Mouse (Mus musculus): ENCODE data around the gene Serpina9. TPM values are rescaled to one million over a fixed set of nuclear protein-coding genes. Genes with fewer than 3 reads are reported as not detected.
A peak's percentile ranks its signal among the peaks of the same experiment; 100 is the strongest.

The Serpina9 gene
- polyA plus RNA-seq, 1 experiment from 2014 or later = not detected

DNA sequence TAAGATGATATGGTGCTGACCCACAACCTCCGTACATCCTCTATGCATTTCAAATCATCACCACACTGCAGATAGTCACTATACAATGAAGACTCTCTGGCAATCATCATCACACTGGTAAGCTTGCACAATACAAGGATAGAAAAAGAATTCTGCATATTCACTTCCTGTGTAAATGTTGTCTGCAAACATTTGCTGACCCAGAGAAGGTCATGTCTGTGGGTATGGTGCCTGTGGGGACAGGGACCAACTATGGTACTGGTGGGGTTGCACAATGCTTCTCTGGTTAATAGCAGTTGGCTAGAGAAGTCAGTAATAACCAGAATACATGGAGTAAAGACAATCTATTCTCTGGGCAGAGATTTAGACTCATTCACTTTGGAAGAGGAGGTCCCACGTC, 29.2 kb upstream of the Serpina9 start:
- Histone ChIP-seq H3K27me3 (ENCODE audit: control insufficient read depth, insufficient read depth, low read length) (no peaks in the 10 kb centered on the region), H3K27ac (ENCODE audit: low read depth, low read length) (no peak overlapping the region), H3K9ac (ENCODE audit: low read length) (no peak overlapping the region), H3K4me1 (replicated peaks; ENCODE audit: control insufficient read depth, insufficient read depth, low read length) (no peaks in the 10 kb centered on the region), H3K4me3 (ENCODE audit: low read depth, low read length) (no peak overlapping the region), H3K9me3 (ENCODE audit: control insufficient read depth, low read length) (no peaks in the 10 kb centered on the region), H3K4me2 (ENCODE audit: low read depth, low read length, severe bottlenecking) (no peak overlapping the region), H3K36me3 (ENCODE audit: control insufficient read depth, insufficient read depth, low read length) (no peaks in the 10 kb centered on the region)
- DNase-seq (ENCODE audit: low spot score) (no peak), ATAC-seq (replicated peaks; ENCODE audit: low FRiP score) (no peak)
- 89% methylated on average over 2 of the region's 2 CpGs for WGBS

DNA sequence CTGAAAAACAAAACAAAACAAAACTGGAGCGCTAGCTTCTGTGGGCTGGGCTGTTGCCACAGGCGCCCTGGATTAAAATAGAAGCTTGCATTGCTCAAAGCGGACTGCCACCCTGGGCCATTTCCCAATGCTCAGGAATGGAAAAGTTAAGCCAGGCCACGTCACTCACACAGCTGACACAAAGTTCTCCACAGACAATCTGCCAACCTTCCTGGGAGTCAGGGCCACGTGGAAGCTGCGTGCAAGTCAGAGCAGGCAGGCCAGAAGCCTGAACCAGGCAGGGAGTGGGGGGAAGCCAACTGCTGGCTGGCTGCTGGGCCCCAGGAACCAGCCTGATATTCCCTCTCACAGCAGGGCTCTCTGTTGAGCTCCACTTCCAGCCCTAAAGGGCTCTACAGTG, 27.8 kb upstream of the Serpina9 start:
- no peaks in the 10 kb centered on the region for H3K4me1 ChIP-seq (replicated peaks; ENCODE audit: control insufficient read depth, insufficient read depth, low read length)
- H3K36me3 ChIP-seq (ENCODE audit: control insufficient read depth, insufficient read depth, low read length) = no peaks in the 10 kb centered on the region
- no peaks in the 10 kb centered on the region for H3K27me3 ChIP-seq (ENCODE audit: control insufficient read depth, insufficient read depth, low read length)
- H3K4me3 ChIP-seq (ENCODE audit: low read depth, low read length) = no peak overlapping the region
- ATAC-seq (replicated peaks; ENCODE audit: low FRiP score) (no peak), DNase-seq (ENCODE audit: low spot score) (no peak)
- no peak overlapping the region for H3K9ac ChIP-seq (ENCODE audit: low read length)
- no peak overlapping the region for H3K4me2 ChIP-seq (ENCODE audit: low read depth, low read length, severe bottlenecking)
- 67% methylated on average over 6 of the region's 6 CpGs for WGBS
- H3K27ac ChIP-seq (ENCODE audit: low read depth, low read length) = no peak overlapping the region
- no peaks in the 10 kb centered on the region for H3K9me3 ChIP-seq (ENCODE audit: control insufficient read depth, low read length)

- H3K36me3 ChIP-seq (ENCODE audit: control insufficient read depth, insufficient read depth, low read length) = no peaks in the 10 kb centered on the region
- 92% methylated on average over 7 of the region's 7 CpGs for WGBS
- no peaks in the 10 kb centered on the region for H3K4me1 ChIP-seq (replicated peaks; ENCODE audit: control insufficient read depth, insufficient read depth, low read length)
- no peak overlapping the region for H3K4me3 ChIP-seq (ENCODE audit: low read depth, low read length)
- ATAC-seq (replicated peaks; ENCODE audit: low FRiP score) (no peak), DNase-seq (ENCODE audit: low spot score) (no peak)
- H3K27ac ChIP-seq (ENCODE audit: low read depth, low read length) = no peak overlapping the region
- H3K9ac ChIP-seq (ENCODE audit: low read length) = no peak overlapping the region
- no peak overlapping the region for H3K4me2 ChIP-seq (ENCODE audit: low read depth, low read length, severe bottlenecking)
- no peaks in the 10 kb centered on the region for H3K27me3 ChIP-seq (ENCODE audit: control insufficient read depth, insufficient read depth, low read length)
- no peaks in the 10 kb centered on the region for H3K9me3 ChIP-seq (ENCODE audit: control insufficient read depth, low read length)
Observed at GRCm38 (mm10) chr12:104038181-104038580, 24.6 kb upstream of the Serpina9 start.

GRCm38 (mm10) chr12:104033752-104034151, 20.2 kb upstream of the Serpina9 start:
- no peaks in the 10 kb centered on the region for H3K9me3 ChIP-seq (ENCODE audit: control insufficient read depth, low read length)
- no peaks in the 10 kb centered on the region for H3K4me1 ChIP-seq (replicated peaks; ENCODE audit: control insufficient read depth, insufficient read depth, low read length)
- no peak overlapping the region for H3K9ac ChIP-seq (ENCODE audit: low read length)
- H3K4me2 ChIP-seq (ENCODE audit: low read depth, low read length, severe bottlenecking) = no peak overlapping the region
- no peak overlapping the region for H3K4me3 ChIP-seq (ENCODE audit: low read depth, low read length)
- no peaks in the 10 kb centered on the region for H3K27me3 ChIP-seq (ENCODE audit: control insufficient read depth, insufficient read depth, low read length)
- 100% methylated on average over 1 of the region's 1 CpGs for WGBS
- H3K36me3 ChIP-seq (ENCODE audit: control insufficient read depth, insufficient read depth, low read length) = no peaks in the 10 kb centered on the region
- ATAC-seq (replicated peaks; ENCODE audit: low FRiP score) (no peak), DNase-seq (ENCODE audit: low spot score) (no peak)
- no peak overlapping the region for H3K27ac ChIP-seq (ENCODE audit: low read depth, low read length)

DNA sequence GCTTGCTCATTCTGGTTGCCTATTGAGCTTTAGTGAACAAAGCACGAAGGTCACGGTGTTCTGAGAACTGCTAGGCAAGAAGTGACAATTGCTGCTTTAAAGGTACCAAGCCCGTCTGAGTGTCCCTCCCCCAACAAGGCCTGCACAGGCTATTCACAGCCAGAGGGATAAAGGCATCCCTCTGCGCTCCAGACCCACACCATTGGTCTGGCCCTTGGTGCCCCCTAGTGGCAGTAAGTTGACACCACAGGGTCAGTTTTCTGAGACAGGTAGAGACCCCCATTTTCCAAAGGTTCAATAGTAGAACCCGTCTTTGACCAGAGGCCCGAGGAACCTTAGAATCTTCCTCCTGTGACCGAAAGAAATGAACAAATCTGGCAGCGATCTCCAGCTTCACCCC, 16.4 kb upstream of the Serpina9 start:
- Histone ChIP-seq H3K4me1 (replicated peaks; ENCODE audit: control insufficient read depth, insufficient read depth, low read length) (no peaks in the 10 kb centered on the region), H3K4me3 (ENCODE audit: low read depth, low read length) (no peak overlapping the region), H3K9ac (ENCODE audit: low read length) (no peak overlapping the region), H3K36me3 (ENCODE audit: control insufficient read depth, insufficient read depth, low read length) (no peaks in the 10 kb centered on the region), H3K4me2 (ENCODE audit: low read depth, low read length, severe bottlenecking) (no peak overlapping the region), H3K27ac (ENCODE audit: low read depth, low read length) (no peak overlapping the region), H3K27me3 (ENCODE audit: control insufficient read depth, insufficient read depth, low read length) (no peaks in the 10 kb centered on the region), H3K9me3 (ENCODE audit: control insufficient read depth, low read length) (no peaks in the 10 kb centered on the region)
- WGBS = 41% methylated on average over 8 of the region's 8 CpGs
- DNase-seq (ENCODE audit: low spot score) = no peak
- ATAC-seq (replicated peaks; ENCODE audit: low FRiP score) = peak; percentile 49; the same call in 1 of the 2 replicates

GRCm38 (mm10) chr12:104015280-104015679, 1.7 kb upstream of the Serpina9 start:
- no peaks in the 10 kb centered on the region for H3K4me1 ChIP-seq (replicated peaks; ENCODE audit: control insufficient read depth, insufficient read depth, low read length)
- whole genome bisulfite sequencing = 90% methylated on average over 3 of the region's 3 CpGs
- no peak overlapping the region for H3K9ac ChIP-seq (ENCODE audit: low read length)
- H3K27ac ChIP-seq (ENCODE audit: low read depth, low read length) = no peak overlapping the region
- no peak overlapping the region for H3K4me2 ChIP-seq (ENCODE audit: low read depth, low read length, severe bottlenecking)
- no peak overlapping the region for H3K4me3 ChIP-seq (ENCODE audit: low read depth, low read length)
- no peaks in the 10 kb centered on the region for H3K36me3 ChIP-seq (ENCODE audit: control insufficient read depth, insufficient read depth, low read length)
- no peaks in the 10 kb centered on the region for H3K9me3 ChIP-seq (ENCODE audit: control insufficient read depth, low read length)
- no peak for DNase-seq (ENCODE audit: low spot score)
- ATAC-seq (replicated peaks; ENCODE audit: low FRiP score) = no peak
- H3K27me3 ChIP-seq (ENCODE audit: control insufficient read depth, insufficient read depth, low read length) = no peaks in the 10 kb centered on the region

DNA sequence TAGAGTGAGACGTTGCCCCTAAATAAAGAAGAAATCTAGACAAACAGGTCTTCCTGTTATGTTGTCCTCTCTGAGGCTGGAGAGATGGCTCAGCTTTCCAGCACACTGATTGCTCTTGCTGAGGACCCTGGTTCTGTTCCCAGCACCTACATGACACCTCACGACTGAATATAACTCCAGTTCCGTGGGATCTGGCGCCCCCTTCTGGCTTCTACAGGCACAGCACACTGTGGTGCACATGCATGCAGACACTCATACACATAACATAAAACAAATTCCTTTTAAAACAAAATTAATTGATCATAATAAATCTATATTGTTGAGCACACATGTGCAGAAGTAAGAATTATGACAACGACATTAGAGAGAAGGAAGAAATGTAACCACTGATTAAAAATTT, 8.9 kb downstream of the Serpina9 start:
- Histone ChIP-seq H3K4me2 (ENCODE audit: low read depth, low read length, severe bottlenecking) (no peak overlapping the region), H3K4me1 (replicated peaks; ENCODE audit: control insufficient read depth, insufficient read depth, low read length) (no peaks in the 10 kb centered on the region), H3K27ac (ENCODE audit: low read depth, low read length) (no peak overlapping the region), H3K27me3 (ENCODE audit: control insufficient read depth, insufficient read depth, low read length) (no peaks in the 10 kb centered on the region), H3K4me3 (ENCODE audit: low read depth, low read length) (no peak overlapping the region), H3K36me3 (ENCODE audit: control insufficient read depth, insufficient read depth, low read length) (no peaks in the 10 kb centered on the region), H3K9me3 (ENCODE audit: control insufficient read depth, low read length) (no peaks in the 10 kb centered on the region), H3K9ac (ENCODE audit: low read length) (no peak overlapping the region)
- WGBS = 84% methylated on average over 5 of the region's 5 CpGs
- DNase-seq (ENCODE audit: low spot score) = no peak
- ATAC-seq (replicated peaks; ENCODE audit: low FRiP score) = no peak

DNA sequence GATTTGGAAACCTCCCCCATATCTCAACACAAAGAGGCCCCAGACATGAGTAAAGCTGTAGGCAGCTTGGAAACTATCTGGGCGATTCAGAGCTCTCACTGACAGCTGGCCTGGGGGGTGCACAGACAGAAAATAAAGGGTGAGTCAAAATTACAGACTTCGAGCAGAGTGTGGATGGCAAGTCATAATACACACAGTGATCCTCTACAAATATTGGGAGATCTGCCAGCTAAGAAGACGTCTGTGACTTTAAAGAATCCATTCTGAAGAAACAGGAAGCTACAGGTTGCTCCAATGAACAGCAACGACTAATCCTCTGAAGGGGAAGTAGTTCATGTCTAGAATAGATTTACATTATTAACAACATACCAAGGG, 10.3 kb downstream of the Serpina9 start:
- WGBS = 72% methylated on average over 4 of the region's 4 CpGs
- ATAC-seq (replicated peaks; ENCODE audit: low FRiP score) = no peak
- no peaks in the 10 kb centered on the region for H3K9me3 ChIP-seq (ENCODE audit: control insufficient read depth, low read length)
- no peaks in the 10 kb centered on the region for H3K4me1 ChIP-seq (replicated peaks; ENCODE audit: control insufficient read depth, insufficient read depth, low read length)
- no peak overlapping the region for H3K27ac ChIP-seq (ENCODE audit: low read depth, low read length)
- DNase-seq (ENCODE audit: low spot score) = no peak
- H3K4me3 ChIP-seq (ENCODE audit: low read depth, low read length) = no peak overlapping the region
- H3K4me2 ChIP-seq (ENCODE audit: low read depth, low read length, severe bottlenecking) = no peak overlapping the region
- H3K9ac ChIP-seq (ENCODE audit: low read length) = no peak overlapping the region
- H3K36me3 ChIP-seq (ENCODE audit: control insufficient read depth, insufficient read depth, low read length) = no peaks in the 10 kb centered on the region
- H3K27me3 ChIP-seq (ENCODE audit: control insufficient read depth, insufficient read depth, low read length) = no peaks in the 10 kb centered on the region

DNA sequence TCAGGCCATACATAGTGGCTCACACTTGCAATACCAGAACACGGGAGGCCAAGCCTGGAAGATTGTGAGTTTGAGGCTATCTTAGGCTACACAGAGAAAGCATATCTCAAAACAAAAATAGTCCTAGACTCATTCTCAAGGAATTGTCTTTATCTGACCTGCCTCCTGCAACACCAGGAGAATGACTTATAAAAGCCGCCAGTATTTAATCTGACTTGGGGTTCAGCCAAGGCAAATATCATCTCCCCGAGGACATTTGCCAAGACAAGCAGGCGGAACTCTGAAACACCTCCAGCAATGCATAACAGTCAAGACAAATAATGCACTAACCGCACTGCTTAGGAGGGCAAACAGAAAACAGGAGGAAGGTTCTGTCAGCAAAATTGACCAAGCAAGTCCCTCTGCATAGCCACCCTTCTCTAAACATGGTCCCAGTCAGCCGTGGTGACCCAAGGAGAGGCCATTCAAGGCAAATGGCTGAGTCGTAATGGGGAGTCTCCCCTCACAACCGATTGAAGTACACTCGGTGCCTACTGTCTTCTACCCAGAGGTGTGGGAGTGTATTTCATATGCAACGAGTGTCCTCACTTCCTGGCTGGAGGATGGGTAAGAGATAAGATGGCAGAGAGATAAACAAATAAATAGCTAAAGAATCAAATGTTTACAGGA, 10.9 kb downstream of the Serpina9 start:
- ATAC-seq (replicated peaks; ENCODE audit: low FRiP score) (no peak), DNase-seq (ENCODE audit: low spot score) (no peak)
- 86% methylated on average over 10 of the region's 10 CpGs for WGBS
- H3K4me3 ChIP-seq (ENCODE audit: low read depth, low read length) = no peak overlapping the region
- H3K4me2 ChIP-seq (ENCODE audit: low read depth, low read length, severe bottlenecking) = no peak overlapping the region
- no peaks in the 10 kb centered on the region for H3K9me3 ChIP-seq (ENCODE audit: control insufficient read depth, low read length)
- no peaks in the 10 kb centered on the region for H3K27me3 ChIP-seq (ENCODE audit: control insufficient read depth, insufficient read depth, low read length)
- no peaks in the 10 kb centered on the region for H3K36me3 ChIP-seq (ENCODE audit: control insufficient read depth, insufficient read depth, low read length)
- no peak overlapping the region for H3K9ac ChIP-seq (ENCODE audit: low read length)
- H3K4me1 ChIP-seq (replicated peaks; ENCODE audit: control insufficient read depth, insufficient read depth, low read length) = no peaks in the 10 kb centered on the region
- no peak overlapping the region for H3K27ac ChIP-seq (ENCODE audit: low read depth, low read length)
